Mouse (Mus musculus) MEL (cell line): ENCODE data around the gene Dnajc28. TPM values are rescaled to one million over a fixed set of nuclear protein-coding genes. Genes with fewer than 3 reads are reported as not detected.

ENCODE experiments used
- DNase-seq: peaks from one replicate; pipeline ENCODE4 v3.0.0; 2011; ENCODE audit warnings: low read depth, low spot score
- H3K27ac ChIP-seq: 2 replicates; pipeline ENCODE4 v1.5.1; 2012; ENCODE audit warnings: low read depth, mild to moderate bottlenecking, control low read depth, low read length, moderate library complexity; ENCODE audit not compliant: control insufficient read depth
- H3K27me3 ChIP-seq, 2 experiments: fragments of 150-350 bp in 1 of 2; sonication (generic) in 1 of 2; 2 replicates each; pipeline ENCODE4 v1.6.1; 2012; ENCODE audit warnings: low read length in 2 of 2, mild to moderate bottlenecking in 2 of 2, improper control_type of control experiment in 1 of 2, moderate library complexity in 1 of 2; ENCODE audit not compliant: insufficient read depth in 2 of 2, control insufficient read depth in 1 of 2
- H3K36me3 ChIP-seq, 2 experiments: 2 replicates each; pipeline ENCODE4 v1.6.1; 2012 to 2014; ENCODE audit warnings: low read length in 2 of 2, improper control_type of control experiment in 1 of 2, inconsistent platforms in 1 of 2, mild to moderate bottlenecking in 1 of 2; ENCODE audit not compliant: insufficient read depth in 2 of 2, control insufficient read depth in 1 of 2
- H3K4me1 ChIP-seq, 2 experiments: fragments of 150-350 bp in 1 of 2; sonication (generic) in 1 of 2; 2 replicates each; pipeline ENCODE4 v1.6.1; 2012; ENCODE audit warnings: low read length in 2 of 2, improper control_type of control experiment in 1 of 2, mild to moderate bottlenecking in 1 of 2; ENCODE audit not compliant: insufficient read depth in 2 of 2, control insufficient read depth in 1 of 2
- H3K4me3 ChIP-seq, 2 experiments: fragments of 150-350 bp in 1 of 2; sonication (generic) in 1 of 2; 2 replicates each; pipeline ENCODE4 v1.5.1; 2012; ENCODE audit warnings: low read depth in 2 of 2, low read length in 2 of 2, mild to moderate bottlenecking in 2 of 2, moderate library complexity in 2 of 2, control low read depth in 1 of 2, improper control_type of control experiment in 1 of 2; ENCODE audit not compliant: control insufficient read depth in 1 of 2, insufficient read depth in 1 of 2
- H3K79me2 ChIP-seq: 2 replicates; pipeline ENCODE4 v1.6.1; 2012; ENCODE audit warnings: mild to moderate bottlenecking, low read length, moderate library complexity; ENCODE audit not compliant: control insufficient read depth, poor library complexity, insufficient read depth
- H3K9ac ChIP-seq: 2 replicates; pipeline ENCODE4 v1.6.1; 2012; ENCODE audit warnings: low read depth, mild to moderate bottlenecking, control low read depth, low read length, moderate library complexity; ENCODE audit not compliant: control insufficient read depth, poor library complexity, severe bottlenecking
- H3K9me3 ChIP-seq: fragments of 150-350 bp; sonication (generic); replicated peaks from 2 replicates; pipeline ENCODE4 v1.6.1; 2012; ENCODE audit warnings: mild to moderate bottlenecking, low read length, improper control_type of control experiment, moderate library complexity; ENCODE audit not compliant: insufficient read depth
- BHLHE40 ChIP-seq: IDR thresholded peaks from 2 replicates; pipeline ENCODE4 v1.6.1; 2012; ENCODE audit warnings: low read depth, mild to moderate bottlenecking, inconsistent platforms, low read length, improper control_type of control experiment, borderline replicate concordance
- CHD1 ChIP-seq: IDR thresholded peaks from 2 replicates; pipeline ENCODE4 v1.6.1; 2012; ENCODE audit warnings: low read depth, mild to moderate bottlenecking, inconsistent platforms, low read length, improper control_type of control experiment
- CHD2 ChIP-seq: IDR thresholded peaks from 2 replicates; pipeline ENCODE4 v1.6.1; 2011; ENCODE audit warnings: low read length, improper control_type of control experiment
- CTCF ChIP-seq, 3 experiments: IDR thresholded peaks in 2 of 3; conservative IDR thresholded peaks in 1 of 3; 2 replicates each; pipeline ENCODE4 v1.5.1; 2011 to 2012; ENCODE audit warnings: low read length in 3 of 3, low read depth in 2 of 3, mild to moderate bottlenecking in 2 of 3, improper control_type of control experiment in 1 of 3, inconsistent platforms in 1 of 3, mixed read lengths in 1 of 3, moderate library complexity in 1 of 3; ENCODE audit not compliant: control insufficient read depth in 1 of 3, insufficient read depth in 1 of 3, poor library complexity in 1 of 3, severe bottlenecking in 1 of 3
- ETS1 ChIP-seq: IDR thresholded peaks from 2 replicates; pipeline ENCODE4 v1.6.1; 2012; ENCODE audit warnings: low read depth, mild to moderate bottlenecking, inconsistent platforms, low read length, improper control_type of control experiment, moderate library complexity
- GATA1 ChIP-seq: IDR thresholded peaks from 2 replicates; pipeline ENCODE4 v1.6.1; 2011; ENCODE audit warnings: low read depth, low read length, improper control_type of control experiment
- HCFC1 ChIP-seq: IDR thresholded peaks from 2 replicates; pipeline ENCODE4 v1.6.1; 2012; ENCODE audit warnings: low read depth, mild to moderate bottlenecking, inconsistent platforms, low read length, improper control_type of control experiment, moderate library complexity
- JUND ChIP-seq: IDR thresholded peaks from 2 replicates; pipeline ENCODE4 v1.6.1; 2011; ENCODE audit warnings: low read depth, mild to moderate bottlenecking, improper control_type of control experiment, low read length
- KAT2A ChIP-seq: conservative IDR thresholded peaks from 2 replicates; pipeline ENCODE4 v1.6.1; 2012; ENCODE audit warnings: low read depth, low read length, improper control_type of control experiment, inconsistent platforms
- MAZ ChIP-seq: IDR thresholded peaks from 2 replicates; pipeline ENCODE4 v1.6.1; 2012; ENCODE audit warnings: low read depth, mild to moderate bottlenecking, inconsistent platforms, low read length, improper control_type of control experiment
- MXI1 ChIP-seq: IDR thresholded peaks from 2 replicates; pipeline ENCODE4 v1.6.1; 2011; ENCODE audit warnings: mild to moderate bottlenecking, low read depth, low read length, improper control_type of control experiment
- MYC ChIP-seq: IDR thresholded peaks from 2 replicates; pipeline ENCODE4 v1.6.1; 2011; ENCODE audit warnings: low read depth, mild to moderate bottlenecking, low read length, improper control_type of control experiment, moderate library complexity
- POLR2AphosphoS5 ChIP-seq: IDR thresholded peaks from 2 replicates; pipeline ENCODE4 v1.6.1; 2012; ENCODE audit warnings: low read depth, borderline replicate concordance, mild to moderate bottlenecking, inconsistent platforms, low read length, moderate library complexity, mixed read lengths
- RAD21 ChIP-seq: IDR thresholded peaks from 2 replicates; pipeline ENCODE4 v1.6.1; 2011; ENCODE audit warnings: mild to moderate bottlenecking, low read depth, low read length, improper control_type of control experiment
- TBP ChIP-seq: IDR thresholded peaks from 2 replicates; pipeline ENCODE4 v1.8.0; 2011; ENCODE audit warnings: low read depth, low read length, improper control_type of control experiment
- TCF12 ChIP-seq: IDR thresholded peaks from 2 replicates; pipeline ENCODE4 v1.6.1; 2014; ENCODE audit warnings: low read depth, mild to moderate bottlenecking, inconsistent platforms, low read length, improper control_type of control experiment, moderate library complexity
- UBTF ChIP-seq: IDR thresholded peaks from 2 replicates; pipeline ENCODE4 v1.6.1; 2012; ENCODE audit warnings: low read depth, mild to moderate bottlenecking, inconsistent platforms, low read length, improper control_type of control experiment, moderate library complexity, borderline replicate concordance; ENCODE audit not compliant: insufficient read depth
- USF2 ChIP-seq, 2 experiments: IDR thresholded peaks; 2 replicates each; pipeline ENCODE4 v1.6.1; 2011 to 2012; ENCODE audit warnings: improper control_type of control experiment in 2 of 2, low read length in 2 of 2, borderline replicate concordance in 1 of 2, inconsistent platforms in 1 of 2, low read depth in 1 of 2, mild to moderate bottlenecking in 1 of 2; ENCODE audit not compliant: insufficient read depth in 1 of 2
- ZMIZ1 ChIP-seq: IDR thresholded peaks from 2 replicates; pipeline ENCODE4 v1.6.1; 2012; ENCODE audit warnings: low read depth, mild to moderate bottlenecking, inconsistent platforms, low read length, improper control_type of control experiment, moderate library complexity
- ZNF384 ChIP-seq: IDR thresholded peaks from 2 replicates; pipeline ENCODE4 v1.6.1; 2012; ENCODE audit warnings: low read depth, mild to moderate bottlenecking, inconsistent platforms, low read length, improper control_type of control experiment
- polyA plus RNA-seq, 2 experiments: library from polyadenylated mRNA; stranded (reverse) in 1 of 2; unstranded in 1 of 2; fragments of >175 nt in 1 of 2; fragments of >200 nt in 1 of 2; gene quantifications; 2 replicates each; pipeline versions ENCODE4 v1.2.1 to v1.2.4; 2012; ENCODE audit warnings: low replicate concordance in 2 of 2, low read depth in 1 of 2; ENCODE audit not compliant: insufficient read length in 2 of 2, insufficient read depth in 1 of 2, missing spikeins in 1 of 2
- total RNA-seq: library from RNA; depleted of rRNA; stranded (reverse); fragments of 300-350 nt; gene quantifications from 2 replicates; pipeline ENCODE4 v1.2.3, GENCODE M21; 2012

The Dnajc28 gene
- total and polyA plus RNA-seq, 3 experiments, result 1.2 to 1.9 TPM; not detected in 1

DNA sequence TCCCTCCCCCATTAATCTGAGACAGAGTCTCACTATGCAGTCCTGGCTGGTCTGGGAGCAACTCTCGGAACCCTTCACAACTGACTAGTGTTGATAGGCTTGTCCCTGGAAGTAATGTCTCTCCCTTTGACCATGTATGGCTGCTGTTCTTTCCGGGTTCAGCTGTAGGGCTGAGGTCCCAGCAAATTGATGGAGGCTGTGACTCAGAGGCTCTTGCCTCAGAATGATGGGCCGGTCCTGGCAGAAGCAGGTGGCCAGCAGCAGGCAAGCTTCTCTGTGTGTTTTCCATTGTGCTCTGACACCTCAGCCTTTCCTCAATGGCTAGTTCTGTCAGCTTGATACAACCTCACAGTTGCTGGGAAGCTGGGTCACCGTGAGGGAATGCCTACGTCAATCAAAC, 6.3 kb downstream of the Dnajc28 start:
- TF ChIP-seq USF2 (IDR thresholded peaks at IDR 0.05; ENCODE audit: borderline replicate concordance in 1 of 2, insufficient read depth in 1 of 2, low read depth in 1 of 2, low read length in 2 of 2), result no peak
- H3K4me3 ChIP-seq, result no peak overlapping the region
- H3K4me1 ChIP-seq, result no peaks in the 10 kb centered on the region
- no peak overlapping the region for H3K27ac ChIP-seq
- H3K36me3 ChIP-seq, result no peaks in the 10 kb centered on the region
- H3K9ac ChIP-seq, result no peak overlapping the region
- no peak for DNase-seq
- H3K27me3 ChIP-seq, result no peaks in the 10 kb centered on the region
- H3K9me3 ChIP-seq, result no peaks in the 10 kb centered on the region
- no peaks in the 10 kb centered on the region for H3K79me2 ChIP-seq

DNA sequence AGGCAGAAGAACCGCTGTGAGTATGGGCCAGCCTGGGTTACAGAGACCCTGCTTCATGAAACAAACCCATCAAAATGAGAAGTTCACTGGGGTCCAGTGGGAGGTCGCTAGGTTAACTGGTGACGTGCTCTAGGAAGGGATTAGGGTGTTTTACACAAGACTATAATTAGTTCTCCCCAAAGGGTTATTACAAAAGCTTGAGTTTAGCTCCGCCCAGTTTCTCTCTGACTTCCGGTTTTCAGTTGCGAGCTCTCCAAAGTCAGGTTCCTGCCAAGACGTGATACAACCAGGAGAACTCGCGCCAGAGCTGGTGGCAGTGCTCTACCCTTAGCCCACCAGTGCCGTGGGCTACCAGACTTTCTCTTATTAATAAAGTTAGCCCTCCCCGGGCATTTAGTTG, 7.6 kb downstream of the Dnajc28 start:
- H3K4me1 ChIP-seq, result peaks cover 0 to 4% of the 10 kb centered on the region in 2 experiments; a peak in 2 of 4 replicates
- no peaks in the 10 kb centered on the region for H3K79me2 ChIP-seq
- no peaks in the 10 kb centered on the region for H3K9me3 ChIP-seq
- H3K27ac ChIP-seq, result no peak overlapping the region
- peaks cover 0 to 3% of the 10 kb centered on the region in 2 experiments; a peak in 2 of 4 replicates for H3K36me3 ChIP-seq
- no peak for TF ChIP-seq MYC
- TF ChIP-seq HCFC1, result no peak
- no peak for TF ChIP-seq CTCF (IDR thresholded peaks at IDR 0.05 in 2 of 3, conservative IDR thresholded peaks at IDR 0.05 in 1 of 3; ENCODE audit: control insufficient read depth in 1 of 3, insufficient read depth in 1 of 3, low read depth in 2 of 3, low read length in 3 of 3, poor library complexity in 1 of 3, severe bottlenecking in 1 of 3)
- no peak for TF ChIP-seq ZNF384
- TF ChIP-seq ETS1, result no peak
- TF ChIP-seq KAT2A, result no peak
- no peak for TF ChIP-seq POLR2AphosphoS5
- TF ChIP-seq USF2 (IDR thresholded peaks at IDR 0.05; ENCODE audit: borderline replicate concordance in 1 of 2, insufficient read depth in 1 of 2, low read depth in 1 of 2, low read length in 2 of 2), result no peak
- TF ChIP-seq GATA1, result no peak
- TF ChIP-seq TBP, result no peak
- no peak for TF ChIP-seq ZMIZ1
- no peak for TF ChIP-seq JUND
- no peak for TF ChIP-seq UBTF
- no peak for TF ChIP-seq CHD2
- no peak for TF ChIP-seq MXI1
- TF ChIP-seq CHD1, result no peak
- no peak for TF ChIP-seq MAZ
- no peak for TF ChIP-seq RAD21
- TF ChIP-seq BHLHE40, result no peak
- no peak for TF ChIP-seq TCF12
- no peak overlapping the region for H3K4me3 ChIP-seq
- peak; percentile 39 for DNase-seq
- no peaks in the 10 kb centered on the region for H3K27me3 ChIP-seq
- no peak overlapping the region for H3K9ac ChIP-seq
